Mouse (Mus musculus): ENCODE measurements around the gene Duox1. TPM values are rescaled to one million over a fixed set of nuclear protein-coding genes. Genes with fewer than 3 reads are reported as not detected.
A peak's percentile ranks its signal among the peaks of the same experiment; 100 is the strongest.

Gene Duox1
- total and polyA plus RNA-seq, 2 experiments from 2014 or later = 0.08 TPM; not detected in 1

DNA sequence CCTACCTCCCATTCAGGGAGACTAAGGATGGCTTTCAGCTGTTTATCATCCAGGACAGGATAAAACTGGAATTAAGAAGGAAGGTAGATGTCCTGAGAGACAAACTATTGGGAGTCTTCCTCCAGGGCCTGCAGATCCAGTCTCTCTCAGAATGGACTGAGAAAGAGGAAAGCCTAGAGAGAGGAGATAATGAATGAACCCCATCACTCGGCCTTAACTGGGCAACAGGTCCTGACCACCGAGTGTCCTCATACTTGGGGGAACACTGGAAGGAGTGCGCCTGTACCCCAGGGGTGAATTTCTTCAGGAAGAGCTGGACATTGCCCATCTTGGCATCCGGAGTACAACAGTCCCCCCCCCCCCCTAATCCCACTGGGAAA lies 52.2 kb downstream of the Duox1 start:
- no peak for TF ChIP-seq CTCF (IDR thresholded peaks at IDR 0.05; ENCODE audit: low read depth)
- WGBS = 16% methylated on average over 4 of the region's 4 CpGs
- no peaks in the 10 kb centered on the region for H3K27me3 ChIP-seq (ENCODE audit: insufficient read depth, low read length)
- H3K36me3 ChIP-seq (ENCODE audit: insufficient read depth) = peaks cover 7% of the 10 kb centered on the region; the same call in 1 of the 2 replicates
- H3K9me3 ChIP-seq (ENCODE audit: low read length) = no peaks in the 10 kb centered on the region
- peak overlapping the region; percentile 88 for H3K4me2 ChIP-seq (ENCODE audit: low read depth)
- peak overlapping the region; percentile 94 for H3K4me3 ChIP-seq (ENCODE audit: low read depth, low read length)
- H3K4me1 ChIP-seq (ENCODE audit: insufficient read depth) = peaks cover 20% of the 10 kb centered on the region
- peak overlapping the region; percentile 82 for H3K9ac ChIP-seq
- DNase-seq (no peak), ATAC-seq (no peak)
- H3K27ac ChIP-seq (ENCODE audit: low read depth, low read length) = no peak overlapping the region

DNA sequence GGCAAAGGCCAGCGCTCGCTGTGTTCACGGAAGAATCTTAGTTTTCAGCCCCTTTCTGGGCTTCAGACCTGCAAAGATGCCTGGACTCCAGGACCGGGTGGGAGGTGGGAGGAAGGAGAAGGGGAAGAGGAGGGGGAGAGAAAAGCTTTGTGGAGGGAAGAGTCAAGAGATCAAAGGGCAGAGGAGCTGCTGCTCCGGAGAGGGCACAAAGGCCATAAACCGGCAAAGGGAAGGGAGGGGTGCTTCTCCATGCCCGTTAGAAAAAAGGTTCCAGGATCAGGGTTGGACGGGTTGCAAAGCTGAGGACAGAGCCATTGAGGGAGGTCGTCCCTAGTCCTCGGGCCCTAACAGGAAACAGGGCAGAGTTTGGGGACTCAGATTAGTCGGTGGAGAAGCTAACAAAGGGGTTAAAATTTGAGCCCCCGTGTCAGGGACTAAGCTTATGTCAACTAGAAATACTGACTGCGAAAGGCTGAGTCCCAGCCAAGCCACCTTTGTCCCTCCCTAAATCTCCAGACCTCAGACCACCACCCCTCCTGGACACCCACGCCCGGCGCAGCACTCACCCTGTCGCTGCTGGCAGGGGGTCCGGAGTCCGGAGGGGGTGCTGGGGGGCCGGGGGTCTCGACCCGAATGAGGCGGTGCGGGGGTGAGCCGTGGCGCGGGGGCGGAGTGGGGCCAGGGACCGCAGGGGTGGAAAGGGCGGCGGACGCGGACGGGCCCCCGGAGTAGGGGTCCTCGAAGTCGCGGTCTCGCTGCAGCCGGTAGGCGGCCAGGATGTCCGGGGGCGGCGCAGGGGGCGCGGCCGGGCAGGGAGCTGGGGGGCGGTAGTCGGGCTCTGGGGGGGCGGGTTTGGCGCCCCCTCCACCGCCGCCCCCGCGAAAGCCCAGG lies 52.9 kb downstream of the Duox1 start:
- TF ChIP-seq CTCF (IDR thresholded peaks at IDR 0.05; ENCODE audit: low read depth) = peak; percentile 28
- Histone ChIP-seq H3K4me3 (ENCODE audit: low read depth, low read length) (peak overlapping the region; percentile 94), H3K9ac (peak overlapping the region; percentile 82), H3K4me2 (ENCODE audit: low read depth) (peak overlapping the region; percentile 88), H3K27me3 (ENCODE audit: insufficient read depth, low read length) (no peaks in the 10 kb centered on the region), H3K4me1 (ENCODE audit: insufficient read depth) (peaks cover 20% of the 10 kb centered on the region), H3K36me3 (ENCODE audit: insufficient read depth) (peaks cover 7% of the 10 kb centered on the region; the same call in 1 of the 2 replicates), H3K27ac (ENCODE audit: low read depth, low read length) (peak overlapping the region; percentile 54), H3K9me3 (ENCODE audit: low read length) (no peaks in the 10 kb centered on the region)
- ATAC-seq (peak; percentile 52), DNase-seq (peak; percentile 30)
- WGBS = 1% methylated on average over 38 of the region's 55 CpGs

- peak within 1 kb of the TSS; percentile 88 for H3K4me2 ChIP-seq (ENCODE audit: low read depth)
- WGBS = 3% methylated on average over 49 of the region's 54 CpGs
- ATAC-seq (peak; percentile 91), DNase-seq (peak; percentile 91)
- peak within 1 kb of the TSS; percentile 82 for H3K9ac ChIP-seq
- no peaks in the 10 kb centered on the region for H3K9me3 ChIP-seq (ENCODE audit: low read length)
- peak within 1 kb of the TSS; percentile 54 for H3K27ac ChIP-seq (ENCODE audit: low read depth, low read length)
- peak within 1 kb of the TSS; percentile 94 for H3K4me3 ChIP-seq (ENCODE audit: low read depth, low read length)
- H3K4me1 ChIP-seq (ENCODE audit: insufficient read depth) = peaks cover 20% of the 10 kb centered on the region
- no peak for TF ChIP-seq CTCF (IDR thresholded peaks at IDR 0.05; ENCODE audit: low read depth)
- no peaks in the 10 kb centered on the region for H3K36me3 ChIP-seq (ENCODE audit: insufficient read depth)
- no peaks in the 10 kb centered on the region for H3K27me3 ChIP-seq (ENCODE audit: insufficient read depth, low read length)
These were observed 53.7 kb downstream of the Duox1 start, which contains the start of gene Shf for GRCm38 (mm10) chr2:122368995-122369739. Gene Shf, minus strand, starts transcription at chr2:122369162.

GRCm38 (mm10) chr2:122370101-122370750 lies 54.8 kb downstream of the Duox1 start:
- Histone ChIP-seq H3K4me2 (ENCODE audit: low read depth) (no peak overlapping the region), H3K27me3 (ENCODE audit: insufficient read depth, low read length) (no peaks in the 10 kb centered on the region), H3K4me1 (ENCODE audit: insufficient read depth) (peaks cover 24% of the 10 kb centered on the region), H3K4me3 (ENCODE audit: low read depth, low read length) (0 out of 2 replicates have a peak overlapping the region, but pooled peaks have one; percentile 94), H3K27ac (ENCODE audit: low read depth, low read length) (no peak overlapping the region), H3K36me3 (ENCODE audit: insufficient read depth) (no peaks in the 10 kb centered on the region), H3K9ac (no peak overlapping the region), H3K9me3 (ENCODE audit: low read length) (no peaks in the 10 kb centered on the region)
- WGBS = 34% methylated on average over 10 of the region's 10 CpGs
- DNase-seq (no peak), ATAC-seq (no peak)
- no peak for TF ChIP-seq CTCF (IDR thresholded peaks at IDR 0.05; ENCODE audit: low read depth)

DNA sequence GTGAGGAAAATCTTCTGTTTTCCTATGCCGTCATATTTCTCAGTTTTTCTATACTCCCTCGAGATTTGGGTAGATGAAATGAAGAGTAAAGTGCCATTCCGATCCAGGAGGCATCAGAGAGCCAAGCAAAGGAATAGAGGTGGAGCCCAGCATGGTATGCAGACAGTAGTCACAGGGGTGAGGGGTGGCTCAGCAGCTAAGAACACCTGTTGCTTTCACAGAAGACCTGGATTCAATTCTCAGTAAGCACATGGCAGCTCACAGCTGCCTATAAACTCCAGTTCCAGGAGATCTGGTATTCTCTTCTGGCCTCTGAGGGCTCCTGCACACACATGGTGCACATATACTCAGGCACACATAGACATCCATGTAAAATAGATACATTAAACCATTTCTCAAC lies 56.6 kb downstream of the Duox1 start:
- WGBS = 70% methylated on average over 3 of the region's 3 CpGs
- Histone ChIP-seq H3K4me2 (ENCODE audit: low read depth) (no peak overlapping the region), H3K27me3 (ENCODE audit: insufficient read depth, low read length) (no peaks in the 10 kb centered on the region), H3K36me3 (ENCODE audit: insufficient read depth) (no peaks in the 10 kb centered on the region), H3K27ac (ENCODE audit: low read depth, low read length) (no peak overlapping the region), H3K4me3 (ENCODE audit: low read depth, low read length) (no peak overlapping the region), H3K9ac (no peak overlapping the region), H3K9me3 (ENCODE audit: low read length) (no peaks in the 10 kb centered on the region), H3K4me1 (ENCODE audit: insufficient read depth) (peaks cover 11% of the 10 kb centered on the region)
- DNase-seq = no peak
- ATAC-seq = no peak
- no peak for TF ChIP-seq CTCF (IDR thresholded peaks at IDR 0.05; ENCODE audit: low read depth)

GRCm38 (mm10) chr2:122372541-122372940 lies 57.1 kb downstream of the Duox1 start:
- Histone ChIP-seq H3K27ac (ENCODE audit: low read depth, low read length) (no peak overlapping the region), H3K27me3 (ENCODE audit: insufficient read depth, low read length) (no peaks in the 10 kb centered on the region), H3K4me3 (ENCODE audit: low read depth, low read length) (no peak overlapping the region), H3K9ac (no peak overlapping the region), H3K4me1 (ENCODE audit: insufficient read depth) (0 out of 2 replicates have a peak, but pooled peaks cover 7% of the 10 kb centered on the region), H3K9me3 (ENCODE audit: low read length) (no peaks in the 10 kb centered on the region), H3K36me3 (ENCODE audit: insufficient read depth) (no peaks in the 10 kb centered on the region), H3K4me2 (ENCODE audit: low read depth) (no peak overlapping the region)
- WGBS = 93% methylated on average over 1 of the region's 1 CpGs
- no peak for TF ChIP-seq CTCF (IDR thresholded peaks at IDR 0.05; ENCODE audit: low read depth)
- ATAC-seq = no peak
- no peak for DNase-seq

All from forebrain, postnatal 0 days (tissue).